Mouse (Mus musculus) layer of hippocampus, adult 18-20 months (tissue): ENCODE results near the gene Gm4724. TPM values are rescaled to one million over a fixed set of nuclear protein-coding genes. Genes with fewer than 3 reads are reported as not detected.
"Not testable (repeated sequence)": the region's sequence is repeated elsewhere in the genome, so short reads cannot be mapped to it uniquely, and the experiment has no call there.

Experiments
- DNase-seq, 2 experiments: peaks; one replicate each; pipeline ENCODE4 v3.0.0; 2022; ENCODE audit warnings: low spot score in 2 of 2
- long read RNA-seq: library from polyadenylated mRNA; stranded (forward); transcript quantifications from one replicate; pipeline ENCODE4 v2.0.0, GENCODE M21; 2021
- total RNA-seq, 2 experiments: library from RNA; stranded (reverse); gene quantifications; 2 replicates each; pipeline ENCODE4 v1.2.3; 2021

Gene Gm4724
- total RNA-seq: 10 to 100 TPM in 1 of 2 experiments, 1 to 10 TPM in 1; 6.7 to 10.5 TPM
- long read RNA-seq, partial matches to known transcripts: 0 of 5 reads
- long read RNA-seq, other reads (novel, unspliced or antisense): 1 of 5 reads

GRCm38 (mm10) chr2:175435707-175436106, at the start of gene Gm4724:
Gene Gm4724, minus strand, starts transcription at chr2:175435807.
- DNase-seq: not testable (repeated sequence)

GRCm38 (mm10) chr2:175469685-175470084, 34.1 kb upstream of the Gm4724 start, which contains the start of gene Zfp965:
Gene Zfp965, plus strand, starts transcription at chr2:175469985.
- DNase-seq: not testable (repeated sequence)

Other genes with a start within 250 kb of the Gm4724 start
- 100 to 1,000 TPM in 1 of 2 experiments, 10 to 100 TPM in 1; 90.9 to 102 TPM for gene Gm14391, start 228.9 kb downstream of the Gm4724 start, total RNA-seq
- 10 to 100 TPM in 1 of 2 experiments, 1 to 10 TPM in 1; 3.9 to 14.0 TPM for gene Gm14440, start 160.7 kb downstream of the Gm4724 start, total RNA-seq
- gene Gm4631, start 97.6 kb downstream of the Gm4724 start, total RNA-seq: 10 to 100 TPM; 64.9 to 67.4 TPM
- 1 to 10 TPM; 8.1 to 8.3 TPM for gene Zfp968, start 63.4 kb downstream of the Gm4724 start, total RNA-seq
- 1 to 10 TPM; 4.0 to 4.3 TPM for gene Zfp965, start 34.2 kb upstream of the Gm4724 start, total RNA-seq
- not detected for gene Gm11007, start 208.2 kb upstream of the Gm4724 start, total RNA-seq